Mouse (Mus musculus) cortical plate, adult 2 months (tissue): Measurements from ENCODE around the gene Zfp11. TPM values are rescaled to one million over a fixed set of nuclear protein-coding genes. Genes with fewer than 3 reads are reported as not detected.
"Not testable (repeated sequence)": the region's sequence is repeated elsewhere in the genome, so short reads cannot be mapped to it uniquely, and the experiment has no call there.

ENCODE experiments used
- H3K27ac ChIP-seq: fragments of 200-500 bp; 2 replicates; pipeline ENCODE4 v1.5.1; 2012; ENCODE audit warnings: low read length, control low read depth, inconsistent platforms; ENCODE audit not compliant: insufficient read depth
- H3K4me1 ChIP-seq: fragments of 200-500 bp; 2 replicates; pipeline ENCODE4 v1.6.1; 2011; ENCODE audit warnings: low read length; ENCODE audit not compliant: control insufficient read depth, insufficient read depth
- H3K4me3 ChIP-seq: fragments of 200-500 bp; 2 replicates; pipeline ENCODE4 v1.5.1; 2011; ENCODE audit warnings: mild to moderate bottlenecking, low read length, control low read depth; ENCODE audit not compliant: insufficient read depth
- CTCF ChIP-seq: fragments of 200-500 bp; IDR thresholded peaks from 2 replicates; pipeline ENCODE4 v1.5.1; 2011; ENCODE audit warnings: mild to moderate bottlenecking, control low read depth, low read length; ENCODE audit not compliant: insufficient read depth; ENCODE audit errors: extremely low read depth
- POLR2A ChIP-seq: fragments of 200-500 bp; IDR thresholded peaks from 2 replicates; pipeline ENCODE4 v1.6.1; 2011; ENCODE audit warnings: mild to moderate bottlenecking, low read length, control low read depth; ENCODE audit not compliant: insufficient read depth; ENCODE audit errors: extremely low read depth
- polyA plus RNA-seq: library from polyadenylated mRNA; depleted of rRNA; stranded (reverse); fragments of >200 nt; gene quantifications from 2 replicates; pipeline ENCODE4 v1.2.3, GENCODE M21; 2012

The Zfp11 gene
- polyA plus RNA-seq, 1 experiment, result 5.9 TPM

DNA sequence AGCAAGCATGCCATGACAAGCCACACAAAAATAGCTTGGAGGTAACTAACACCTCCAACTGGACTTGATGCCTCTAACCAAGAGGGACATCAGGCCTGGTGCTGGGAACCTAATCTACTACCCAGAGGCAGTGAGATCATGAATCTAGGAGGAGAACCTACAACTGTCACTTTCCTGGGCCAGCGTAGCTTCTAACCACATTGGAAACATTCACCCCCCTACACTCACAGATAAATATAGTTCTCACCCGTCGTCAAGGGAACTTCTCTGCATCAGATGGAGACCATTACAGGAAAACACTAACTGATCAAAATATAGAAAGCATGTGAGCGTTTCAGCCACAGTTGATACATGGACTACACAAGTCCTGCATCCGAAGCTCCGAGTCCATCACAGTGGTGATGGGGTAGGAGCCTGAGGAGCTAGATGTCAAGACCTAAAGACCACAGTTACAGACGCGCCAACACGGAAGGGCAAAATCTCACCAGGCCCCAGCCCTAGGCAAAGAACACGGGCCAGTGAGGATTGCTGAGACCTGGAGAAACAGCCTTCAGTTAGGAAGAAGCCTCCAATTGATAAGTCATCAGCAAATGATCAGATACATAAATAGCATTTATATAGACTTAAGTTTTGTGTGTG lies 3.5 kb downstream of the Zfp11 start:
- TF ChIP-seq CTCF (no peak), POLR2A (no peak)
- no peak overlapping the region for H3K4me3 ChIP-seq
- no peak overlapping the region for H3K27ac ChIP-seq
- H3K4me1 ChIP-seq, result peaks cover 9% of the 10 kb centered on the region

DNA sequence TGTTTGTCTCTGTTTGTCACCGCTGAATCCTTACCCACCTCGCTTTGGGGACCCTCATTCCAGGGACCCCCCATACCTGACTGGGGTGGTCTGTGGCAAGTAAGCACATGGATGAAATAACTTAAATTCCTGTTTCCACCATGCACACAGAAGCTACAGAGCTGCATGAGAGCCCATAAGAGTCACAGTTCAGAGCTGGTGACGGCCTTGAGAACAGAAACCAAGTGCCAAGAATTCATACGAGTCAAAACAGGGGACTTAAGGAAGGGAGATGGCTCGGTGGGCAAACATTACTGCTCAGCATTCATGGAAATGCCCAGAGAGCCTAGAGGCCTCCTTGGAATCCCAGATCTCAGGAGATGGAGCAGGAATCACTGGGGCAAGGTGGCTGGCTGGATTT lies 5.8 kb downstream of the Zfp11 start:
- TF ChIP-seq CTCF (no peak), POLR2A (no peak)
- Histone ChIP-seq H3K27ac (no peak overlapping the region), H3K4me3 (no peak overlapping the region), H3K4me1 (peaks cover 9% of the 10 kb centered on the region)

DNA sequence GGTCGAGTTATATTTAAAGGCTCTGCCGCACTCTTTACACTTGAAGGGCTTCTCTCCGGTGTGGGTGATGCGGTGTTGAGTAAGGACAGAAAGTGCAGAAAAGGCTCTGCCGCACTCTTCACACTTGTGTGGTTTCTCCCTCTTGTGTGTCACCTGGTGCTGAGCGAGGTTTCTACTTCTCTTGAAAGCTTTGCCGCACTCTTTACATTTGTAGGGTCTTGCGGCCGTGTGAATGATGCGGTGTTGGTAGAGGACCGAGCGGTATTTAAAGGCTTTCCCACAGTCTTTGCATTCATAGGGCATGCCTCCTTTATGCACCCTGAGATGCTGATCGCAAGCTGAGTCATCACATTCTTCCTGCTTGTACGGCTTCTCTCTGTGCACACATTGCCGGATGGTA lies 12.0 kb downstream of the Zfp11 start:
- Histone ChIP-seq H3K4me1 (no peaks in the 10 kb centered on the region), H3K4me3 (no peak overlapping the region), H3K27ac (no peak overlapping the region)
- no peak for TF ChIP-seq POLR2A
- no peak for TF ChIP-seq CTCF

DNA sequence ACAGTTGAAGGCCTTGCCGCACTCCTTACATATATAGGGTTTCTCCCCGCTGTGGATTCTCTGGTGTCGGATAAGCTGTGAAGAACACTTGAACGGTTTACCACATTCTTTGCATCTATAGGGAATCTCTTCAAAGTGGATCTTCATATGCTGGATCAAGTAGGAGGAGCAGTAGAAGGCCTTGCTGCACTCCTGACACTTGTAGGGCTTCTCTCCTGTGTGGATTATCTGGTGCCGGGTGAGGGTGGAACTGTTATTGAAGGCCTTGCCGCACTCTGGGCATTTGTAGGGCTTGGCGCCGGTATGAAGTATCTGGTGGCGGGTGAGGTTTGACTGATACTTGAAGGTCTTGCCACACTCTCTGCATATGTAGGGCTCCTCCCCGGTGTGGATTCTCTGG lies 12.9 kb downstream of the Zfp11 start:
- Histone ChIP-seq H3K4me3 (no peak overlapping the region), H3K27ac (no peak overlapping the region), H3K4me1 (no peaks in the 10 kb centered on the region)
- no peak for TF ChIP-seq CTCF
- TF ChIP-seq POLR2A, result no peak

DNA sequence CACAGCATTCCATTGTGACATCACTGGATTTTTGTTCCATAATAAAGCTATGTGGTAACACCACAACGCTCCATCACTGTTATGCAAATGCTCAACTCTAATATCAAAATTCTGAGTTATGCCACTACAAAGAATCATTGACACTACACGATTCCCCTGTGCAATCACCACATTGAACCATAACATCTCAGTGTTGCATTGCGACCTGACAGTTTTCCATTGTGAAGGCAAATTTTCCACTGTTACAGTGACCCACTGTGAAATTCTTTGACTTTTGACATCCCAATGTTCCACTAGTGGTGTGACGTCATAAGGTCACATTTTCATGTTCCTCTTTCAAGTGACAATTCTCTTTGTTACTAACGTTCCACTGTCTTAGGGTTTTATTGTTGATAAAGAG lies 19.0 kb downstream of the Zfp11 start:
- Histone ChIP-seq H3K27ac (no peak overlapping the region), H3K4me3 (no peak overlapping the region), H3K4me1 (no peaks in the 10 kb centered on the region)
- TF ChIP-seq CTCF, result no peak
- no peak for TF ChIP-seq POLR2A

DNA sequence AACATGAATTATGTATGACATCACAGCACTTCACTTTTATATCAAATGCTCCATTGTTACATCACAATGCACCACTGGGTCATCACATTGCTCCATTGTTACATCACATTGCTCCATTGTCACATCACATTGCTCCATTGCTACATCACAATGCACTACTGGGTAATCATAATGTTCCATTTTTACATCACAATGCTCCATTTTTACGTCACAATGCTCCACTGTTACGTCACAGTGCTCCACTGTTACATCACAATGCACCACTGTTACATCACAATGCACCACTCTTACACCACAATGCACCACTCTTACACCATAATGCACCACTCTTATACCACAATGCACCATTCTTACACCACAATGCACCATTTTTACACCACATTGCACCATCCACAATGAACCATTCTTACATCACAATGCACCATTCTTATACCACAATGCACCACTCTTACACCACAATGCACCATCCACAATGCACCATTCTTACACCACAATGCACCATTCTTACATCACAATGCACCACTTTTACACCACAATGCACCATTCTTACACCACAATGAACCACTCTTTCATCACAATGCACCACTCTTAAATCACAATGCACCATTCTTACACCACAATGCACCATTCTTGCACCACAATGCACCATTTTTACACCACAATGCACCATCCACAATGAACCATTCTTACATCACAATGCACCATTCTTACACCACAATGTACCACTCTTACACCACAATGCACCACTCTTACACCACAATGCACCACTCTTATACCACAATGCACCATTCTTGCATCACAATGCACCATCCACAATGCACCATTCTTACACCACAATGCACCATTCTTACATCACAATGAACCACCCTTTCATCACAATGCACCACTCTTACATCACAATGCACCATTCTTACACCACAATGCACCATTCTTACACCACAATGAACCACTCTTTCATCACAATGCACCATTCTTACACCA lies 37.3 kb downstream of the Zfp11 start:
- not testable (repeated sequence) for H3K4me3 ChIP-seq, H3K4me1 ChIP-seq, H3K27ac ChIP-seq

DNA sequence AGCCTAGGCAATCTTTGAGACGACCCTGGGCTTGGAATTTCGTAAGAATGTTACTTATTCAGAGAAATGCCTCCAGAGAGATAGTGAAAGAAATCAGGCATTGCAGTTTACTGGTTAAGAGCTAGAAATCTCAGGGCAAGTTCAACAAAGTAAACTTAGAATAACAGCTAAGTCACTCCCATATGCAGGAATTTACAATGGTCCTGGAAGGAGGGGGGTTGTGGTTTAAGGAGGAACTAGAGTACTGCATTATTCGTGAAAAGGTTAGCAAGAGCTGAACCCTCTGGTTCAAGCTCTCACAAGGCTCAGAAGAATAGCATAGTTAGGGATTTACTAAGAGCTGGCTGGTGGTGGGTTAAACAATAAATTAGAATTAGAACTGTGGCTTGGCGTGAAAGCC lies 43.3 kb downstream of the Zfp11 start:
- H3K4me1 ChIP-seq, H3K27ac ChIP-seq, H3K4me3 ChIP-seq: not testable (repeated sequence)

DNA sequence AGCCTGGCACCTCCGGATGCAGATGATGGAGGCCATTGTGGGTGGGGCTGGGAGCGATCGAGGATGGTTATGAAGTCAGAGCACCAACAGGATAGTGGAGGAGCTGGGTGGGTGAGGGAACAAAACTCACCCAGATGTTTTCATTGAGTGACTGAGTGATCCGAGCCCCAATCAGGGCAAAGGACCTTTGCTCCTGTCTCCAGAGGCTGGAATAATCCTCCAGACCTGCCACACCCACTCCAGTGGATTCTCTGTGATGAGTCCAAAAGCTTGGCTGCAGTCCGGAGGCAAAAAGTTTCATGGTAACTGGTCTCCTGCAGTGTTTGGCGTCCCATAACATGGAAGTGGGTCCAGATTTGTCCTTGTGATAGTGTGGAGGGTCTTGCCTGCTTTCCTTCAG lies 43.8 kb downstream of the Zfp11 start:
- TF ChIP-seq POLR2A, result no peak
- TF ChIP-seq CTCF, result no peak
- no peak overlapping the region for H3K27ac ChIP-seq

DNA sequence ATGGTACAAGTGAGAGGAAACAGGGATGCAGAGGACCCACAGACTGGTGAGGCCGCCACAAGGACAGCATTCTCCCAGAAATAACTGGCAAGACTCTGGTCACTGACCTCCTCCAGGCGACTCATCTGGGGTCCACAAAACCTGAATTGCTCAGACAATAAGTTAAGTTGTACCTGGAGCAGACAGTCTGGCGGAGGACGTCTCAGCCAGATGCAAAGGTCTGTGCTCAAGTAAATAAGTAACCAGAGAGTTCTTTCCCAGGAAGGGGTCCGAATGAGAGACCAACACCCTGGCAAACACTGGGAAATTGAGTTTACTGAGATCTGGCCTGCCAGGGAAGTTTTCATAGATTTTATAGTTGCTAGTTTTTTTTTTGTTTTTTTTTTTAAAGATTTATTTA lies 48.5 kb downstream of the Zfp11 start:
- no peak for TF ChIP-seq CTCF
- no peak for TF ChIP-seq POLR2A
- Histone ChIP-seq H3K4me1 (no peaks in the 10 kb centered on the region), H3K27ac (no peak overlapping the region), H3K4me3 (no peak overlapping the region)

More for the DNA sequence above, 43.8 kb downstream of the Zfp11 start:
- Histone ChIP-seq H3K4me1 (no peaks in the 10 kb centered on the region), H3K4me3 (no peak overlapping the region)

DNA sequence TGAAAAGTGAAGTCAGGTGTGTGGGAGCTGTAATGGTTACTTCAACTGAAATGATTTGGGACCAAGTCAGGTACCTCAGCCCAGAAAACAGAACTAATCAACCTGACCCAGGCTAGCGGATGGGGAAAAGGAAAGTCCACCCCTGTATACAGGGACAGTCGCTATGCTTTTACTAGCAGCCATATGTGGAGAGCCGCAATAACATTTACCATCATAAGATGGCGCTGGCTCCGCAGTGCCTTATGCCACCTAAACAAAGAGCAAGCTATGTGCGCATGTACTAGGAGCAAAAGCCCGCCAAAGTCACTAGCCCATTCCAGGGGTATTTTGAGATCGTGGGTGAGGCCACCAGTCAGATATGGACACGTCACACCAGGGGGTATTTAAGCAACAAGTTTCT lies 49.3 kb downstream of the Zfp11 start:
- H3K4me1 ChIP-seq, H3K4me3 ChIP-seq, H3K27ac ChIP-seq: not testable (repeated sequence)
- 0 out of 2 replicates have a peak, but pooled peaks have one; percentile 10 for TF ChIP-seq CTCF
